Mouse (Mus musculus): Measurements from ENCODE around the gene Dmd. TPM values are rescaled to one million over a fixed set of nuclear protein-coding genes. Genes with fewer than 3 reads are reported as not detected.

Dmd gene
- polyA plus RNA-seq, 1 experiment = not detected

GRCm38 (mm10) chrX:84878125-84878524, 1929.5 kb downstream of the Dmd start:
- Histone ChIP-seq H3K27ac (ENCODE audit: insufficient read depth, low read depth, low read length) (no peak overlapping the region), H3K4me1 (ENCODE audit: control insufficient read depth, insufficient read depth, low read length) (no peaks in the 10 kb centered on the region), H3K4me3 (ENCODE audit: insufficient read depth, low read depth, low read length) (no peak overlapping the region)
- WGBS = 25% methylated on average over 3 of the region's 3 CpGs
- no peak for TF ChIP-seq POLR2A (IDR thresholded peaks at IDR 0.05; ENCODE audit: insufficient read depth, low read depth, low read length)

GRCm38 (mm10) chrX:84932715-84933473, 1984.2 kb downstream of the Dmd start:
- TF ChIP-seq CTCF (IDR thresholded peaks at IDR 0.05; ENCODE audit: insufficient read depth, low read depth, low read length) (no peak), POLR2A (IDR thresholded peaks at IDR 0.05; ENCODE audit: insufficient read depth, low read depth, low read length) (no peak)
- Histone ChIP-seq H3K27ac (ENCODE audit: insufficient read depth, low read depth, low read length) (no peak overlapping the region), H3K4me1 (ENCODE audit: control insufficient read depth, insufficient read depth, low read length) (no peaks in the 10 kb centered on the region), H3K4me3 (ENCODE audit: insufficient read depth, low read depth, low read length) (no peak overlapping the region)
- 83% methylated on average over 10 of the region's 10 CpGs for WGBS

GRCm38 (mm10) chrX:84960557-84960956, 2011.9 kb downstream of the Dmd start:
- Histone ChIP-seq H3K27ac (ENCODE audit: insufficient read depth, low read depth, low read length) (no peak overlapping the region), H3K4me3 (ENCODE audit: insufficient read depth, low read depth, low read length) (no peak overlapping the region), H3K4me1 (ENCODE audit: control insufficient read depth, insufficient read depth, low read length) (no peaks in the 10 kb centered on the region)
- TF ChIP-seq POLR2A (IDR thresholded peaks at IDR 0.05; ENCODE audit: insufficient read depth, low read depth, low read length) = no peak
- TF ChIP-seq CTCF (IDR thresholded peaks at IDR 0.05; ENCODE audit: insufficient read depth, low read depth, low read length) = no peak
- WGBS = 84% methylated on average over 5 of the region's 5 CpGs

GRCm38 (mm10) chrX:84960972-84961371, 2012.3 kb downstream of the Dmd start:
- 85% methylated on average over 6 of the region's 6 CpGs for WGBS
- Histone ChIP-seq H3K4me1 (ENCODE audit: control insufficient read depth, insufficient read depth, low read length) (no peaks in the 10 kb centered on the region), H3K4me3 (ENCODE audit: insufficient read depth, low read depth, low read length) (no peak overlapping the region), H3K27ac (ENCODE audit: insufficient read depth, low read depth, low read length) (no peak overlapping the region)
- no peak for TF ChIP-seq CTCF (IDR thresholded peaks at IDR 0.05; ENCODE audit: insufficient read depth, low read depth, low read length)
- no peak for TF ChIP-seq POLR2A (IDR thresholded peaks at IDR 0.05; ENCODE audit: insufficient read depth, low read depth, low read length)

GRCm38 (mm10) chrX:85008304-85008703, 2059.6 kb downstream of the Dmd start:
- Histone ChIP-seq H3K4me1 (ENCODE audit: control insufficient read depth, insufficient read depth, low read length) (no peaks in the 10 kb centered on the region), H3K27ac (ENCODE audit: insufficient read depth, low read depth, low read length) (no peak overlapping the region), H3K4me3 (ENCODE audit: insufficient read depth, low read depth, low read length) (no peak overlapping the region)
- no peak for TF ChIP-seq POLR2A (IDR thresholded peaks at IDR 0.05; ENCODE audit: insufficient read depth, low read depth, low read length)
- no peak for TF ChIP-seq CTCF (IDR thresholded peaks at IDR 0.05; ENCODE audit: insufficient read depth, low read depth, low read length)

GRCm38 (mm10) chrX:85041466-85042058, 2092.9 kb downstream of the Dmd start:
- TF ChIP-seq POLR2A (IDR thresholded peaks at IDR 0.05; ENCODE audit: insufficient read depth, low read depth, low read length) = no peak
- no peak for TF ChIP-seq CTCF (IDR thresholded peaks at IDR 0.05; ENCODE audit: insufficient read depth, low read depth, low read length)
- 49% methylated on average over 8 of the region's 8 CpGs for WGBS
- H3K4me3 ChIP-seq (ENCODE audit: insufficient read depth, low read depth, low read length) = no peak overlapping the region
- no peaks in the 10 kb centered on the region for H3K4me1 ChIP-seq (ENCODE audit: control insufficient read depth, insufficient read depth, low read length)
- no peak overlapping the region for H3K27ac ChIP-seq (ENCODE audit: insufficient read depth, low read depth, low read length)

- Histone ChIP-seq H3K27ac (ENCODE audit: insufficient read depth, low read depth, low read length) (no peak overlapping the region), H3K4me1 (ENCODE audit: control insufficient read depth, insufficient read depth, low read length) (no peaks in the 10 kb centered on the region), H3K4me3 (ENCODE audit: insufficient read depth, low read depth, low read length) (no peak overlapping the region)
- TF ChIP-seq POLR2A (IDR thresholded peaks at IDR 0.05; ENCODE audit: insufficient read depth, low read depth, low read length) (no peak), CTCF (IDR thresholded peaks at IDR 0.05; ENCODE audit: insufficient read depth, low read depth, low read length) (no peak)
- 88% methylated on average over 9 of the region's 9 CpGs for WGBS
Measured at GRCm38 (mm10) chrX:85046631-85047030, 2098.0 kb downstream of the Dmd start.

GRCm38 (mm10) chrX:85048141-85049110, 2099.8 kb downstream of the Dmd start:
- Histone ChIP-seq H3K4me3 (ENCODE audit: insufficient read depth, low read depth, low read length) (peak overlapping the region; percentile 81), H3K4me1 (ENCODE audit: control insufficient read depth, insufficient read depth, low read length) (no peaks in the 10 kb centered on the region), H3K27ac (ENCODE audit: insufficient read depth, low read depth, low read length) (peak overlapping the region; percentile 70)
- TF ChIP-seq POLR2A (IDR thresholded peaks at IDR 0.05; ENCODE audit: insufficient read depth, low read depth, low read length) (no peak), CTCF (IDR thresholded peaks at IDR 0.05; ENCODE audit: insufficient read depth, low read depth, low read length) (no peak)
- 12% methylated on average over 47 of the region's 47 CpGs for WGBS

Data from olfactory bulb, adult 2 months (tissue).